Mouse (Mus musculus): Measurements from ENCODE around the gene Psmb3. TPM values are rescaled to one million over a fixed set of nuclear protein-coding genes. Genes with fewer than 3 reads are reported as not detected.
A peak's percentile ranks its signal among the peaks of the same experiment; 100 is the strongest.

Gene Psmb3
- polyA plus RNA-seq, 1 experiment from 2014 or later = 545 TPM

DNA sequence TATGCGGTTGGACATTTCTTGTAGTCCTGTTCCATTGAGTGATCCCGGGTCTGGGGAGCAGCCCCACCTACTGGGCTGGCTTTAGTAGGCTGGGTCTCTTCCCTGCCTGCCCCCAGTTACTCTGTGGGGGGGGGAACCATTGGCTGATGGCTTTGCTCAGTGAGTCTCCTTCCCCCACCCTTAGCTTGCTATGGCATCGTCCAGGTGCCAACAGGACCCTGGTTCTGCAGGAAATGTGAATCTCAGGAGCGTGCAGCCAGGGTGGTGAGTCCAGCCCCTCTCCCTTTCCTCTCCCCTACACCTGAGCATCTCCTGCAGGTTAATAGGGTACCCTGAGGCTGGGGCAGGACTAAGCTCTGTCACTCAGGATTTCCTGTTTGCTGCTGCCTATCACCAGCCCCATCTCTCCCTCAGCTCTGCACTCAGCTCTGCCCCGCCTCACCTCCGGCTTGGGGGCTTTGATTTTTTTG lies 38.4 kb upstream of the Psmb3 start:
- Histone ChIP-seq H3K36me3 (ENCODE audit: control insufficient read depth, insufficient read depth, low read length) (peaks cover 3% of the 10 kb centered on the region), H3K4me3 (ENCODE audit: low read depth, low read length) (peak overlapping the region; percentile 94), H3K27me3 (ENCODE audit: control insufficient read depth, insufficient read depth, low read length) (peaks cover 23% of the 10 kb centered on the region), H3K9me3 (ENCODE audit: control insufficient read depth, low read length) (no peaks in the 10 kb centered on the region), H3K4me2 (ENCODE audit: low read depth) (peak overlapping the region; percentile 84), H3K9ac (ENCODE audit: low read length) (no peak overlapping the region), H3K4me1 (ENCODE audit: control insufficient read depth, insufficient read depth, low read length) (peaks cover 20% of the 10 kb centered on the region), H3K27ac (ENCODE audit: low read depth, low read length) (no peak overlapping the region)
- DNase-seq (ENCODE audit: low spot score) (no peak), ATAC-seq (ENCODE audit: insufficient read depth, low FRiP score, low TSS enrichment) (no peak)
- 39% methylated on average over 6 of the region's 6 CpGs for WGBS

DNA sequence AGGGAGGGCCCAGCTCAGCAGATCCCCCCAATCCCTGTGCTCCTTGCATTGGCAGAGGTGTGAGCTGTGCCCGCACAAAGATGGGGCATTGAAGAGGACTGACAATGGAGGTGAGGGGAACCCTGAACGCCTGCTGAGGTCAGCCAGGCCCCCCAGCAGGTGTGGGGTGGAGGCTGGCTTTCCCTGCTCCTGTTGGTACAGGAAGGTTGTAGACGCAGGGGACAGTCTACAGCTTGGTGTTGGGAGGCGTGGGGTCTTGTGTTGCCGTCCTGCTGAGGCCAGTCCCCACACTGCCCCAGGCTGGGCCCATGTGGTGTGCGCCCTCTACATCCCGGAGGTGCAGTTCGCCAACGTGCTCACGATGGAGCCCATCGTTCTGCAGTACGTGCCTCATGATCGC lies 37.8 kb upstream of the Psmb3 start:
- ATAC-seq (ENCODE audit: insufficient read depth, low FRiP score, low TSS enrichment) (no peak), DNase-seq (ENCODE audit: low spot score) (no peak)
- Histone ChIP-seq H3K27ac (ENCODE audit: low read depth, low read length) (no peak overlapping the region), H3K27me3 (ENCODE audit: control insufficient read depth, insufficient read depth, low read length) (peaks cover 22% of the 10 kb centered on the region), H3K9me3 (ENCODE audit: control insufficient read depth, low read length) (no peaks in the 10 kb centered on the region), H3K4me1 (ENCODE audit: control insufficient read depth, insufficient read depth, low read length) (peaks cover 20% of the 10 kb centered on the region), H3K9ac (ENCODE audit: low read length) (no peak overlapping the region), H3K4me3 (ENCODE audit: low read depth, low read length) (no peak overlapping the region), H3K4me2 (ENCODE audit: low read depth) (no peak overlapping the region), H3K36me3 (ENCODE audit: control insufficient read depth, insufficient read depth, low read length) (peaks cover 3% of the 10 kb centered on the region)
- WGBS = 91% methylated on average over 13 of the region's 13 CpGs

DNA sequence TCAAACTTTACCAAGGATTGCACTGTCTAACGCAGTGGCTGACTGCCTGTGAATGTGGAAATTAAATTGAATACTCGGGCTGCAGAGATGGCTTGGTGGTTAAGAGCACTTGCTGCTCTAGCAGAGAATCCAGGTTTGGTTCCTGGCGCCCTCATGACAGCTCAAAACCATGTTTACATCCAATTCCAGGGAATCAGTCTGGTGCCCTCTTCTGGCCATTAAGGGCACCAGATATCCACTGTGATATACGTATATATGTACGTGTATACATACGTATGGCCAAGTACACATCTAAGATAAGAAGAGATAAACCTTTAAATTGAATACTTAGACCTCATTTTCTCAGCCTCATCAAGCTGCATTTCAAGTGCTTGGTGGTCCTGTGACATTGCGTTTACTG lies 37.0 kb upstream of the Psmb3 start:
- Histone ChIP-seq H3K9me3 (ENCODE audit: control insufficient read depth, low read length) (no peaks in the 10 kb centered on the region), H3K4me1 (ENCODE audit: control insufficient read depth, insufficient read depth, low read length) (peaks cover 14% of the 10 kb centered on the region), H3K36me3 (ENCODE audit: control insufficient read depth, insufficient read depth, low read length) (peaks cover 7% of the 10 kb centered on the region), H3K27ac (ENCODE audit: low read depth, low read length) (no peak overlapping the region), H3K27me3 (ENCODE audit: control insufficient read depth, insufficient read depth, low read length) (peaks cover 14% of the 10 kb centered on the region), H3K4me2 (ENCODE audit: low read depth) (no peak overlapping the region), H3K9ac (ENCODE audit: low read length) (no peak overlapping the region), H3K4me3 (ENCODE audit: low read depth, low read length) (no peak overlapping the region)
- no peak for ATAC-seq (ENCODE audit: insufficient read depth, low FRiP score, low TSS enrichment)
- DNase-seq (ENCODE audit: low spot score) = no peak
- WGBS = 95% methylated on average over 7 of the region's 7 CpGs

DNA sequence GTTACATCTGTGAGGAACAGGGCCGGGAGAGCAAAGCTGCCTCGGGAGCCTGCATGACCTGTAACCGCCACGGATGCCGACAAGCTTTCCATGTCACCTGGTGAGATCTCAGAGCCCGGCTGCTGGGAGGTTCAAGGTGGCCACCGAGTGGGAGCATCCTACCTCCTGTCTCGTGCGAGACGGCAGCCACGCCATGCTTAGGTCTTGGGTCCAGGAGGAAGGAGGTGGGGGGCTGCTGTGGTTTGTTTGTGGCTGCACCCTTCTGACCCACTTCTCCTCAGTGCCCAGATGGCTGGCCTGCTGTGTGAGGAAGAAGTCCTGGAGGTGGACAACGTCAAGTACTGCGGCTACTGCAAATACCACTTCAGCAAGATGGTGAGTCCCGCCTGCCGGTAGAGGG lies 36.4 kb upstream of the Psmb3 start:
- Histone ChIP-seq H3K4me2 (ENCODE audit: low read depth) (no peak overlapping the region), H3K9ac (ENCODE audit: low read length) (no peak overlapping the region), H3K27me3 (ENCODE audit: control insufficient read depth, insufficient read depth, low read length) (peaks cover 8% of the 10 kb centered on the region), H3K36me3 (ENCODE audit: control insufficient read depth, insufficient read depth, low read length) (peaks cover 8% of the 10 kb centered on the region), H3K4me3 (ENCODE audit: low read depth, low read length) (no peak overlapping the region), H3K9me3 (ENCODE audit: control insufficient read depth, low read length) (no peaks in the 10 kb centered on the region), H3K4me1 (ENCODE audit: control insufficient read depth, insufficient read depth, low read length) (peaks cover 10% of the 10 kb centered on the region), H3K27ac (ENCODE audit: low read depth, low read length) (no peak overlapping the region)
- ATAC-seq (ENCODE audit: insufficient read depth, low FRiP score, low TSS enrichment) (no peak), DNase-seq (ENCODE audit: low spot score) (no peak)
- 93% methylated on average over 15 of the region's 15 CpGs for WGBS

DNA sequence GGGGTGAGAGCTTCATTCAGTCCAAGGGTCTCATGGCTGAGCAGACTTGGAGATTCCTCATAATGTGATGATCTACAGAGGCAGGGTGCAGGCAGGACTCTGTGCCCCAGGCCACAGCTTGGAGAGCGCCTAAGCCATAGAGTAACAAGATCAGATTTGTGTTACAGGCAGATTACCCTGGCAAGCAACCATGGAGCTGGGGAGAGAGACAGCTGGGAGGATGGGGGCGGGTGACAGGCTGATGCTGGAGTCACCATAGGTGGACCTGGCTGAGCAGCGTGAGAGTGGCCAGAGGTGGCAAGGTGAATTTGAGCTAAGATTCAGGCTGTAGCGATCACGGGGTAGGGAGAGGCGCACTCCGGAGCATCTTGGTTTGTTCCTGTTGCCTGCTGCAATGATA lies 35.0 kb upstream of the Psmb3 start:
- WGBS = 95% methylated on average over 7 of the region's 7 CpGs

DNA sequence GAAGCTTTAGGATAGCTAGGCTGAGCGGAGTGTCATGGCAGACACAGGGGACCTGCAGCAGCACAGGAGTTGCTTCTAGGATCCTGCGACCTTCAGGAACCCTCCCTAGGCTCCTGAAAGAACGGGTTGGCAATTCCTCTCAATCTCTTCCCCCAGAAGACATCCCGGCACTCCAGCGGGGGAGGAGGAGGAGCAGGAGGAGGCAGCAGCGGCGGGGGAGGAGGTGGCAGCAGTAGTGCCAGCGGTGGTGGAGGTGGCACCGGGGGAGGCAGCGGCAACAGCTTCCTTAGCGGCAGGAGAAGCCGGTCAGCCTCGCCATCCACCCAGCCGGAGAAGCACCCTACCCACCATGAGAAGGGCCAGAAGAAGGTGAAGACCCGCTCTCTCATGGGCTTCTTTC lies 33.9 kb upstream of the Psmb3 start:
- Histone ChIP-seq H3K27ac (ENCODE audit: low read depth, low read length) (no peak overlapping the region), H3K36me3 (ENCODE audit: control insufficient read depth, insufficient read depth, low read length) (peaks cover 19% of the 10 kb centered on the region), H3K4me1 (ENCODE audit: control insufficient read depth, insufficient read depth, low read length) (peaks cover 4% of the 10 kb centered on the region; the same call in 1 of the 2 replicates), H3K9me3 (ENCODE audit: control insufficient read depth, low read length) (no peaks in the 10 kb centered on the region), H3K27me3 (ENCODE audit: control insufficient read depth, insufficient read depth, low read length) (no peaks in the 10 kb centered on the region), H3K9ac (ENCODE audit: low read length) (no peak overlapping the region), H3K4me3 (ENCODE audit: low read depth, low read length) (no peak overlapping the region), H3K4me2 (ENCODE audit: low read depth) (no peak overlapping the region)
- no peak for ATAC-seq (ENCODE audit: insufficient read depth, low FRiP score, low TSS enrichment)
- 67% methylated on average over 15 of the region's 15 CpGs for WGBS
- no peak for DNase-seq (ENCODE audit: low spot score)

More for the DNA sequence above, 35.0 kb upstream of the Psmb3 start:
- no peaks in the 10 kb centered on the region for H3K27me3 ChIP-seq (ENCODE audit: control insufficient read depth, insufficient read depth, low read length)
- H3K4me2 ChIP-seq (ENCODE audit: low read depth) = no peak overlapping the region
- no peak overlapping the region for H3K27ac ChIP-seq (ENCODE audit: low read depth, low read length)
- DNase-seq (ENCODE audit: low spot score) (no peak), ATAC-seq (ENCODE audit: insufficient read depth, low FRiP score, low TSS enrichment) (no peak)
- H3K9ac ChIP-seq (ENCODE audit: low read length) = no peak overlapping the region
- peaks cover 9% of the 10 kb centered on the region for H3K36me3 ChIP-seq (ENCODE audit: control insufficient read depth, insufficient read depth, low read length)
- peaks cover 4% of the 10 kb centered on the region; the same call in 1 of the 2 replicates for H3K4me1 ChIP-seq (ENCODE audit: control insufficient read depth, insufficient read depth, low read length)
- no peaks in the 10 kb centered on the region for H3K9me3 ChIP-seq (ENCODE audit: control insufficient read depth, low read length)
- no peak overlapping the region for H3K4me3 ChIP-seq (ENCODE audit: low read depth, low read length)

DNA sequence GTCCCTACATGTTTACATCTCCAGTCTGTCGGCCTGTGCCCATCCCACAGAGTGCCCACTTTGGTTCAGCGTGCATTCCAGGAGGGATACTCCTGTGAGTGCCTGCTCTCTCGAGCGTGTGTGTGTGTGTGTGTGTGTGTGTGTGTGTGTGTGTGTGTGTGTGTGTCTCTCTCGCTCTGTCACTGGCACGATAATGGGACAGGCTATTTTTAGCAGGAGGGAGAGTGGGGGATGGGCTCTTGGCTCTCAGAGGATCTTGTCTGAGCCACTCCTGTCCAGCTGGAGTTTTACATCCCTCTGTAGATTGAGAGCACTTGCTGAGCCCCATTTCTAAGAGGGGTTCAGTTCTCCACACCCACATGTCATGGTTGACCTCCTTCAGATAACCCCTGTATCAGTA lies 33.4 kb upstream of the Psmb3 start:
- ATAC-seq (ENCODE audit: insufficient read depth, low FRiP score, low TSS enrichment) (no peak), DNase-seq (ENCODE audit: low spot score) (peak; percentile 14)
- WGBS = 60% methylated on average over 6 of the region's 6 CpGs
- Histone ChIP-seq H3K4me3 (ENCODE audit: low read depth, low read length) (no peak overlapping the region), H3K27ac (ENCODE audit: low read depth, low read length) (no peak overlapping the region), H3K27me3 (ENCODE audit: control insufficient read depth, insufficient read depth, low read length) (no peaks in the 10 kb centered on the region), H3K9me3 (ENCODE audit: control insufficient read depth, low read length) (no peaks in the 10 kb centered on the region), H3K9ac (ENCODE audit: low read length) (no peak overlapping the region), H3K4me1 (ENCODE audit: control insufficient read depth, insufficient read depth, low read length) (peaks cover 1% of the 10 kb centered on the region; the same call in 1 of the 2 replicates), H3K4me2 (ENCODE audit: low read depth) (no peak overlapping the region), H3K36me3 (ENCODE audit: control insufficient read depth, insufficient read depth, low read length) (peaks cover 23% of the 10 kb centered on the region)

DNA sequence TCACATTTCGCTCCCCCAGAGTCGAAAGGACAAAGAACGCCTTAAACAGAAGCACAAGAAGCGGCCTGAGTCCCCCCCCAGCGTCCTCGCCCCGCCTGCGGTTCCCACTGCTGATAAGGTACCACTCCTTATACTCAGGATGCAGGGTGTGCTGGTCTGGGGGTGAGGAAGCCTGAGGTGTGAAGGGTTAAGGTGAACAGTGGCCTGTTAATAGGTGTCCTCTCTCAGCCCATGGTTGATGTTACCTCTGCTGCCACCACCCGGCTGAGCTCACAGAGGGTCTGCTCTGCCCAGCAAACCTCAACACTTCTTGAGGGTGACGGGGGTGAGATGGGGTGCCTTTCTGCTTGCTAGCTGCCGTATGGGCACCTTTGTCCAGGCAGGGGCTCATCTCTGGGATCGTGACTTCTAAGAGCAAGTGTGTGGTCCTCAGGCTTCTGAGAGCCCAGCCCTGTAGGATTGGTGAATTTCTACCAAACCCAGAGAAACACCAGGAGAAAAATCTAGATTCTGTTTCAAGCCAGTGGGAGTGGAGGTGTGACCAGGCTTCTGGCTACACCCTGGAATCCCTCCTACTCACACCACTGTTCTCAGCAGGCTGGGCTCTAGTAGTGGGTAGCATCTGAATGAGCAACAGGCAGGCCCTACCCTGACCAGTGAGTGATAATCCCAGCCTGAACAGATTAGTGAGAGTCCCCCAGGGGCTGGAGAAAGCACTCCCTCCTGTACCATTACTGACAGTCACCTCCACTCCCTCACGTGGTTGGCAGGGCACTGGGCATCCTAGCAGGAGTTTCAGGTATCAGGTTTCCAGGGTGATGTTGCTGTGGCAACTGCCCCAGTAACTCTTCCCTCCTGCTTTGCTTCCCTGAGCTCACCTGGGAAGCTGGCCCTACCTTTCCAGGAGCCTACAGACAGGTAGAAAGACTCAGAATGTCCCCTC lies 32.7 kb upstream of the Psmb3 start:
- H3K4me3 ChIP-seq (ENCODE audit: low read depth, low read length) = no peak overlapping the region
- H3K9ac ChIP-seq (ENCODE audit: low read length) = no peak overlapping the region
- H3K4me2 ChIP-seq (ENCODE audit: low read depth) = no peak overlapping the region
- DNase-seq (ENCODE audit: low spot score) = no peak
- no peaks in the 10 kb centered on the region for H3K27me3 ChIP-seq (ENCODE audit: control insufficient read depth, insufficient read depth, low read length)
- H3K36me3 ChIP-seq (ENCODE audit: control insufficient read depth, insufficient read depth, low read length) = peaks cover 23% of the 10 kb centered on the region
- no peaks in the 10 kb centered on the region for H3K4me1 ChIP-seq (ENCODE audit: control insufficient read depth, insufficient read depth, low read length)
- 80% methylated on average over 13 of the region's 13 CpGs for WGBS
- no peaks in the 10 kb centered on the region for H3K9me3 ChIP-seq (ENCODE audit: control insufficient read depth, low read length)
- no peak overlapping the region for H3K27ac ChIP-seq (ENCODE audit: low read depth, low read length)
- no peak for ATAC-seq (ENCODE audit: insufficient read depth, low FRiP score, low TSS enrichment)

DNA sequence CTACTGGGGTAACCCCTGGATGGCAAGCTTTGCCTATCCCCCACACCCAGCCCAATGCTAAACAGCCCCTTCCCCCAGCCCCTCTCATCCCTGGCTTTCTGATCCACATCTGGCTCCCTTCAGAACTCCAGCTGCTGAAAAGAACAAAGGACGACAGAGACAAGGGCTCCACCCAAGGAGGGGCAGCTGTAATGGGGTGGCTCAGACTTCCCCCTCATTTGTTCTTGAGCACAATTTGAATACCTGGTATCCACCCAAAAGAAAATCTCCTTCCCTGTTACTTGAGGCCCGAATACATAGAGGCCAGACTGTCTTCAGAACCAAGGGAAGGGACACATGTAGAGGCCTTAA lies 32.0 kb upstream of the Psmb3 start:
- Histone ChIP-seq H3K9me3 (ENCODE audit: control insufficient read depth, low read length) (no peaks in the 10 kb centered on the region), H3K27ac (ENCODE audit: low read depth, low read length) (no peak overlapping the region), H3K4me1 (ENCODE audit: control insufficient read depth, insufficient read depth, low read length) (no peaks in the 10 kb centered on the region), H3K4me3 (ENCODE audit: low read depth, low read length) (no peak overlapping the region), H3K4me2 (ENCODE audit: low read depth) (no peak overlapping the region), H3K9ac (ENCODE audit: low read length) (no peak overlapping the region), H3K36me3 (ENCODE audit: control insufficient read depth, insufficient read depth, low read length) (peaks cover 23% of the 10 kb centered on the region), H3K27me3 (ENCODE audit: control insufficient read depth, insufficient read depth, low read length) (no peaks in the 10 kb centered on the region)
- no peak for DNase-seq (ENCODE audit: low spot score)
- WGBS = 50% methylated on average over 2 of the region's 2 CpGs
- ATAC-seq (ENCODE audit: insufficient read depth, low FRiP score, low TSS enrichment) = no peak

All from neural tube, embryonic 11.5 days (tissue).